Mouse (Mus musculus): ENCODE measurements at regions not wholly inside any gene's neighbourhood (a gene's known extent, or its start where the extent isn't known, plus 50 kb on each side); places are given as distances from the start of the nearest gene placed in this dataset.

- DNase-seq (ENCODE audit: low spot score), result no peak
These were observed 1536.7 kb upstream of the Flrt2 start for GRCm38 (mm10) chr12:94155110-94155858.

- no peak for DNase-seq (ENCODE audit: low spot score)
These were observed 1509.7 kb upstream of the Flrt2 start for GRCm38 (mm10) chr12:94182358-94182757.

GRCm38 (mm10) chr12:94190620-94191081, 1501.4 kb upstream of the Flrt2 start:
- no peak for DNase-seq (ENCODE audit: low spot score)

DNA sequence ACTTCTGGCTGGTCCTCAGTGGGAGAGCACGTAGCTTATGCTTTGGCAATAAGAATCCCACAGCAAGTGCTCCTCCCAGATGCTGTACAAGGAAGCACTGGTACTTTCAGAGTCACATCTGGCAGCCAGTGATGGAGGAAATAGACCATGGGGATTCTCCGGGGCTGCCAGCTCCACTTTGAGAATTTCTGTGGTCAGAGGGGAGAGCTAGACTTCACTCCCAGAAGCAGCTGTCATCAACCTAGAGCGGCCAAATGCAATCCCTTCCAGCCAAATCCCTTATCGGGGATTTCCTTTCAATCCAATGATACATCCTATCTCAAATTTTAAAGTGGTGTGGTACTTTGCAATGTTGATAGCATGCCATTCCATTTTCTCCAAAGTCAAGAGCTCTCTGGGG, 1474.1 kb upstream of the Flrt2 start:
- DNase-seq (ENCODE audit: low spot score), result no peak

GRCm38 (mm10) chr12:94229894-94230293, 1462.1 kb upstream of the Flrt2 start:
- no peak for DNase-seq (ENCODE audit: low spot score)

GRCm38 (mm10) chr12:94245366-94245765, 1446.7 kb upstream of the Flrt2 start:
- no peak for DNase-seq (ENCODE audit: low spot score)

DNA sequence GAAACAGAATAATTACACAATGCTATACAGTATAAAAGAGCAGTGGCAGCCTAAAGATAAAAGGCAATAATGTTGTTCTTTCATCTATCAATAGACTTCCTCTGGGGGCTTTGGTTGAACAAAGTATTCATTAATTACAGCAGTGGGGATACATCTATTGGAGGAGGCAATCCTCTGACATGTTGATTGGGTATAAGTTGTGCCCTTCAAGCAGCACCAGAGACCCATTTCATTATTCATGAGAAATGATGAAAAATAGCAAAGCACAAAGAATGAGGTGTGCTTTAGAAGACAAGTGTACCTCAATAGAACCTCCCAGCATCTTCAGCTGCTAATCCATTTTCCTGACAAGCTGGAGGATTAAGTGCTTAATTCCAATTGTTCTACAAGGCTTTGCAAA, 1444.7 kb upstream of the Flrt2 start:
- DNase-seq (ENCODE audit: low spot score), result no peak

GRCm38 (mm10) chr12:94252957-94253633, 1438.9 kb upstream of the Flrt2 start:
- no peak for DNase-seq (ENCODE audit: low spot score)

GRCm38 (mm10) chr12:94280946-94281345, 1411.1 kb upstream of the Flrt2 start:
- DNase-seq (ENCODE audit: low spot score), result no peak

- DNase-seq (ENCODE audit: low spot score), result no peak
These were observed 1409.1 kb upstream of the Flrt2 start for GRCm38 (mm10) chr12:94282931-94283330.

DNA sequence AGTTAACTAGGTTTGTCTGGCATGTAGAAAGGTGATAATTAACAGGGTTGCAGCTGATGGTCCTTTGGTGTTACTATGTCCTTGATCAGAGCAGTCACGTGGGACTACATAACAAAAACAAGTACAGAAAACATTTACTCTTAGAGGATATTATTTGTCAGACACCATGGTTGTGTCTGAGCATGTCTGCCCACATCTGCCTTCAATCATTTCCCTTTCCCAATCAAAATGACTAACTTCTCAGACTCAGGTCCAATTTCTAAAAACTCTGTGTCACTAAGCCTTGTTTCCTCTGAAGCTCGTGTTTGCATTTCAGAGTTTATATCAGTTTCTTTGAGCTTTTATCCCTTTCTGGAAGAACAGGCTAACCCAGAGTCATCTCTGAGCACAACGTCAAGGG, 1408.5 kb upstream of the Flrt2 start:
- no peak for DNase-seq (ENCODE audit: low spot score)

DNA sequence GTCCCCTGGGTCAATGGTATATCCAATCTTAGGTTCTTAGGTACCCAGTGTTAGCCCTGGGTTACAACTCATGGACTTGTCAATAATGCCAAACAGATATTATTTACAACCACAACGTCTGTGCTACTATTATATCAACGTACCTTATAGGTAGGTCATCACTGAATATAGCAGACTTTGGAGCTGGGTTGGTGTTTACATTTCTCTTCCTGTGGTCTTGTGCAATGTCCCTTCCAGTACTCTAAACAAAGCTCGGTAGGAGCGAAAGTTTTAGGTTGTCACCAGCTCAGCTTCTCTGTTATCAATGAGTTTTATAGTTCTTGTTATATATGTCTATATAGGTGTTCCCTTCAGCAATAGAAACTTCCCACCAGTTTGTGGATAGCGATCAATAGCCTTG, 1394.2 kb upstream of the Flrt2 start:
- no peak for DNase-seq (ENCODE audit: low spot score)

DNA sequence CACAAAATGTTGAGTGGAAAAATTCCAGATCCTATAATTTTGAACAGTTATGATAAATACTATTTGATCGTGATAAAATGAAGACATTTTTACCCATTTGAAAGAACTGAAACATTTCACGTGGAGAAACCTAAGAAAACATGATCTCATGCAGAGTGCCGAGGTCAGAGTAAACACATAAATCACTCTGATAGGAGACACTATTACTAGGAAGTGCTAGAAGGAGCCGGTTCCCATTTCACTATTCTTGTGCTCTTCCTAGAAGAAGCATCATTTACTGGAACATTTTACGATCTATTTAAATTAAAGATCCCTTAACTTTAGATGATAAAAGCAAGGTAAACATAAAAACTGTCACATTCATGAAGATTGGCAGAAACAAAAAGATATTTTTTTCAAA, 1359.7 kb upstream of the Flrt2 start:
- no peak for DNase-seq (ENCODE audit: low spot score)

- DNase-seq (ENCODE audit: low spot score), result no peak
These were observed 1357.4 kb upstream of the Flrt2 start for GRCm38 (mm10) chr12:94334671-94335070.

- DNase-seq (ENCODE audit: low spot score), result no peak
These were observed 1342.3 kb upstream of the Flrt2 start for GRCm38 (mm10) chr12:94349623-94350156.

DNA sequence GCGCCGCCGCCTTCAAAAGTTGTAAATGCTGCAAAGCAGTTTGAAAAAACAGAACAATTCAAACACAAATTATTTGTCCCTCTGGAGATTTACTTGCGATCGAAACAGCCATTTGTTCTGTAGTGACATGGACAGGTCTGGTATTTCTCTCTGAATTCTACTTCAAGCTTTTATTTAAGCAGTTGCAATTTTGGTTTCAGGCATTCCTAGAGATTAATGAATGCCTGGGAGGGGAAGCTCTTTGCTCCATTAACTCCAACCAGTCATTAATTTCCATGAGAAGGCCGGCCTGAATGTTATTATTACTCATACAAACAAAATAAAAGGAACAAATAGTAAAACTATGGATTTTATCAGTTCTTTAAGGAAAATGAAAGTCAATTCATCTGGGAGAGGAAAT, 1327.8 kb upstream of the Flrt2 start:
- DNase-seq (ENCODE audit: low spot score), result no peak

DNA sequence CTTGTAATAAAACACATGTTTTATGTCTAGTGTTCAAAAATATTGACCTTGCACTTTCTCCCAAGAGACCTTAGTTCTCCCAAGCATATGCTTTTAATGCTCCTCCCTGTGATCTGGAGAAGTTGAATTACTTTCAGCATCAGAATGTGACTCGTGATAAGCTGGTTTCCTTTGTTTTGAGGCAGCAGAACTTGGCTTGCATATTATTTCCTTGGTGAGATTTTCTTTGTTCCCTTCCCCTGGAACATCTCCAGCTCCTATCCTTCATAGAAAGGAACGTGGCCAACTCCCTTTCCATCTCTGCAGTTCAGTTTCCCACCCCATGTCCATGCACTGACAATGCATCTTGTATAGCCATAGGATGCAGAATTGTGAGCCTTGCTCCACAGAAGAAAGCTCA, 1292.0 kb upstream of the Flrt2 start:
- no peak for DNase-seq (ENCODE audit: low spot score)

DNA sequence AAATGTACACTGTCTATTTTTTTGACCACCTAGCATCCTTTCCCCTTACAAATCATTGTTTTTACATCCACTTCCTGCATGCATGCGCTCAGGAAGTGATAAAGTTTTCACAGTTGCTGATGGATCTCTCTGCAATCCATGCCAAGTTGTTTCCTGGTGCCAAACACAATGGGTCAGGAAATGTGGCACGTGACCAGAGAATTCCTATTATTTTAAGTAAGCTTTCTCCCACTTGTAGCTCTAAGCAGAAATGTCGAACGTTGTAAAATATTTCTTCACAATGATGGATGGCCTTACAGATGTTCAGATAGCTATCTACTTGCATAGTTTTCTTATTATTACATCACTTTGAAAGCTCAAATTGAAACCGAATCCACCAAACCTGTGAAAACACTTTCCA, 1271.1 kb upstream of the Flrt2 start:
- DNase-seq (ENCODE audit: low spot score), result no peak

DNA sequence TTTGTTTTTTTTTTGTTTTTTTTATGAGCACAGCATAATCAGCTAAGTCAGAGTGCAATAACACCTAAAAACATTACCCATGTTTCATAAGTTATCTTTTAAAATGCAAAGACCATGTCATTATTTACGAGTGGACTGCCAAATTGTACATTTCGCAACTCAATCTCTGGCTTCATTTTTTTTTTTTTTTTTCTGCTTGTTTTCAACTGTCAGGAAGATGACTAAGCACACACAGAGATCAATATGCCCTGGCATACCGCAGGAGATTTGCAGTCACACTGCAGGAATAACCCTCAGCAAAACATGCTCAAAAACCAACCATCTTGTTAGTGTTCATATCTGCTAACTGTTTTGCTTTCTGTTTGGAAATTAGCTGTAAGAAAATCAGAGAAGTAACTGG, 1270.3 kb upstream of the Flrt2 start:
- DNase-seq (ENCODE audit: low spot score), result no peak

DNA sequence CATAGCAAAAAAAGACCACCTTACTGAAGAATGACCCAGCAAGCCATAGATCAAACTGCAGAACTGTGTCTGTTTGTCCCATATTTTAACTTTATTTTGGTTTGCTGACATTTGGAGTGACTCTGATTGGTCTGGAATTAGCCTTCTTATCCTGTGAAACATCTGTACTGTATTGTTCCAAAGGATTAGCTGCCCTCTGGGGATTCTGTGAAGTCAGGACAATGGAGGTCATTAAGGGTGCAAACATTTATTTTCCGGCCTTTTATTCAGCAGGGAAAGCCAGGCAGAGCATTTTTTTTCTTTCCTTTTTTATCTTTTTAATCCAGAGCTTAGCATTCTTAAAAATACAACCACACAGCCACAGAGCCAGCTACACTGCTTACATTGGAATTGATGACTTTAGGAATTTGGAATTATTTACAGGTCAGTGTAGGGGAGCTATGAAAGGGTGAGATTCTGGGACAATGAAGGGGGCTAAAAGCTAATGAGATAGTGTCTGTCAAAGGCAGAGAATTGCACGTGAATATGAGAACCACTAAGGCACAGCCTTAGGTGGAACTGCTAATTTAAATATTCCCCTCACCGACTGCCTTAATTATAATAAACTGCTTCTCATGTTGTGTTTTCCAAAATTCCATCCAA, 1267.6 kb upstream of the Flrt2 start:
- DNase-seq (ENCODE audit: low spot score), result no peak

- no peak for DNase-seq (ENCODE audit: low spot score)
These were observed 1242.5 kb upstream of the Flrt2 start for GRCm38 (mm10) chr12:94449517-94449916.

GRCm38 (mm10) chr12:94468027-94468426, 1224.0 kb upstream of the Flrt2 start:
- DNase-seq (ENCODE audit: low spot score), result no peak

GRCm38 (mm10) chr12:94468609-94469008, 1223.4 kb upstream of the Flrt2 start:
- DNase-seq (ENCODE audit: low spot score), result no peak

Data from layer of hippocampus, adult 9-10 months (tissue).